Mouse (Mus musculus): ENCODE results near the gene Slc15a3.
A peak's percentile ranks its signal among the peaks of the same experiment; 100 is the strongest.

Slc15a3 gene

GRCm38 (mm10) chr19:10839010-10839892, at the start of gene Slc15a3:
Gene Slc15a3, plus strand, starts transcription at chr19:10839727.
- DNase-seq (ENCODE audit: low read depth): no peak

DNA sequence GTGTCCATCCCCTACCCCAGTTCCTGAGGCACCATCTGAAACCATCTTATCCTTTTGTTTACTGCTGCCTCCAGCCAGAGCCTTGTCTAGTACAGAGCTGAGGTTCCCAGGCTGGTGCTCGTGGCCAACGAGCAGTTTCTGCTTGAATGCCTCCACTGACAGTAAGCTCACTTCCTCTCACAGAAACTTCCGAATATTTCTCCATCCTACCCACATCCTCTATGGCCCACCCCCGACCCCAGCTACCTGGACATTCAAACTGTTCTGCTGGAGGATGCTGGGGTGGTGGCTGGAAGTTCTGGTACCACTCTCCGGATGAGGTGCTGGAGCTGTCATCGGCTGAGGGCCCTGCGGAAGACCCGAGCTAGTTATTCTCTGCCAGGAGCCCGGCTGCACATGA, 49.2 kb upstream of the Slc15a3 start:
- no peak for DNase-seq (ENCODE audit: low read depth)

DNA sequence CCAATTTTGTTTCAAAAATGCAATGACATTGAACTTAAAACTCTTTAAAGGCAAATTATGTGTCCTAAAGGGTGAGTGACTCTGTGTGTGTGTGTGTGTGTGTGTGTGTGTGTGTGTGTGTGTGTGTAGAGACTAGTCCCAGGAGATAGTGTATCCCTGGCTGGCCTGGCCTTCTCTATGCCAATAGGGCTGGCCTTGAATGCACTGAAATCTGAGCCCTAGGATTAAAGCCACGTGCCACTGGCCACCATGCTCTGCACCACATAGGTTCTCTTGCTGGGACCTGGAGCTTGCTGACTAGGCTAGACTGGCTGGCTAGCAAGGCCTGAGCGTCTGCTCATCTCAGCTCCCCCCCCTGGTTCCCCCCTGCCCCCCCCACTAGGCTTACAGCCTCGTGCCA, 46.5 kb upstream of the Slc15a3 start:
- DNase-seq (ENCODE audit: low read depth): no peak

- no peak for DNase-seq (ENCODE audit: low read depth)
Measured at GRCm38 (mm10) chr19:10794916-10795315, 44.6 kb upstream of the Slc15a3 start.

GRCm38 (mm10) chr19:10798576-10798975, 41.0 kb upstream of the Slc15a3 start:
- DNase-seq (ENCODE audit: low read depth): no peak

- DNase-seq (ENCODE audit: low read depth): no peak
Measured at GRCm38 (mm10) chr19:10799155-10799554, 40.4 kb upstream of the Slc15a3 start.

GRCm38 (mm10) chr19:10801070-10801469, 38.5 kb upstream of the Slc15a3 start:
- DNase-seq (ENCODE audit: low read depth): peak; percentile 22

DNA sequence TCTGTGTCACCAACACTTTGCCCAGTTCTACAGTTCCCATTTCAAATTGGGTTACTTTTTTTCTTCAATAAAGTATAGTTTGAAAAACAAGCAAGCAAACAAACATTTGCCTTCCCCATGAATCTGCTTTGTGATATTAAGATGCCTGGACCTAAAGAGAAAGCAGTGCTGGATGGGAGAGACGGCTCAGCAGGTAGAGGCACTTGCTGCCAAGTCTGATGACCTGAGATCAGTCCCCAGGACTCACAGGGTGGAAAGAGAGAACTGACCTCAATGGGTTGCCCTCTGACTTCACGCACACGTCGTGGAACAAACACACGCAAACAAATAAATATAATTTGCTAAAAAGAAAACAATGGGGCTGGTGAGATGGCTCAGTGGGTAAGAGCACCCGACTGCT, 37.6 kb upstream of the Slc15a3 start:
- DNase-seq (ENCODE audit: low read depth): no peak

- no peak for DNase-seq (ENCODE audit: low read depth)
Measured at GRCm38 (mm10) chr19:10803751-10804150, 35.8 kb upstream of the Slc15a3 start.

GRCm38 (mm10) chr19:10804850-10805660, 34.5 kb upstream of the Slc15a3 start:
- no peak for DNase-seq (ENCODE audit: low read depth)

- DNase-seq (ENCODE audit: low read depth): no peak
Measured at GRCm38 (mm10) chr19:10805661-10806285, 33.8 kb upstream of the Slc15a3 start.

GRCm38 (mm10) chr19:10808524-10809233, 30.8 kb upstream of the Slc15a3 start:
- DNase-seq (ENCODE audit: low read depth): no peak

DNA sequence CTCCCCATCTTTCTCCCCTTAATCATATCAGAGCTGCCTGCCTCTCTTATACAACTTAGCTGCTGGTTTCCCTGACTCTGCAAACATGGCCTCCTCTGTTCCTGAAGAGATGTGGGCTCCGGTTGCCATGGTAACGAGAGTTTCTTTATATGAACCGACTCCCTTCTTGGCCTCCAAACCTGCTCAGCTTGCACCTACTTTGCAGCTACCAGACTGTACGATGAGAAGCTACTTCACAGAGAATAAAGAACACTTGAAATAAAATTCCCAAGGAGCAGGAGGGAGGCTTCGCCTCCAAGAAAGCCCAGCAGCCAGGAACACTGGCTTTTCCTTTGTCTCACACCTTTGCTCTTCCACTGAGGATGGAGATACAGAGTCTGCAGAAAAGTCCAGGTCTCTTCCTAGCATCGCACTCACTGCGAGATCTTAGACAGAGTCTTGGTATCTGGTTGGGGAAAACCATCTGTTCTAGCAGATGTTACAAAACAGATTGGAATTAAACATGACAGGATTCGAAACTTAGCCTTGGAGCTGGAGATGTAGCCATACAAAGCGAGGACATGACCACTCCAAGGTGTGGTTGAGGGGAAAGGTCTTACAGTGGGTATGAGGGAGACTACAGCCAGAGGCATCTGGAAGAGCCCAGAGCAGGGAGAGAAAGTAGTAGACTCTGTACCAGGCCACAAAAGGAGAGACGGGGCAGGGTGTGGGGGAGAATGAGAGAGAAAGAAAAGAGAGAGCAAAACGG, 29.9 kb upstream of the Slc15a3 start:
- DNase-seq (ENCODE audit: low read depth): no peak

DNA sequence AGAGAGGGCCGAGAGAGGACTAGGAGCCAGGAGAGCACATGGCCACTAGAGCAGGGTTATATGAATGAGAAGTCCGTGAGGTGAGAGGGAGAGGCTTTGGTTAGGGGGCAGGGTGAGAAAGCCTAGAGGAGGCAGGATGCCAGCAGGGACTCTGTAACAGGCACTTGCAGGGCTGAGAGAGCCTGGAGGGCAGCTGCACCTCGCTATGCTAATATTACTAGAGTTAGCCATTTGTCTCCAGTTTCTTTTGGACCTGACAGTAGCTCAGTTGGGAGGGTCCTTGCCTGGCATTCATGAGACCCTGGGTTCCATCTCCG, 29.4 kb upstream of the Slc15a3 start:
- no peak for DNase-seq (ENCODE audit: low read depth)

- DNase-seq (ENCODE audit: low read depth): no peak
Measured at GRCm38 (mm10) chr19:10811471-10811870, 28.1 kb upstream of the Slc15a3 start.

- no peak for DNase-seq (ENCODE audit: low read depth)
Measured at GRCm38 (mm10) chr19:10813039-10813438, 26.5 kb upstream of the Slc15a3 start.

- no peak for DNase-seq (ENCODE audit: low read depth)
Measured at GRCm38 (mm10) chr19:10813905-10814304, 25.6 kb upstream of the Slc15a3 start.

DNA sequence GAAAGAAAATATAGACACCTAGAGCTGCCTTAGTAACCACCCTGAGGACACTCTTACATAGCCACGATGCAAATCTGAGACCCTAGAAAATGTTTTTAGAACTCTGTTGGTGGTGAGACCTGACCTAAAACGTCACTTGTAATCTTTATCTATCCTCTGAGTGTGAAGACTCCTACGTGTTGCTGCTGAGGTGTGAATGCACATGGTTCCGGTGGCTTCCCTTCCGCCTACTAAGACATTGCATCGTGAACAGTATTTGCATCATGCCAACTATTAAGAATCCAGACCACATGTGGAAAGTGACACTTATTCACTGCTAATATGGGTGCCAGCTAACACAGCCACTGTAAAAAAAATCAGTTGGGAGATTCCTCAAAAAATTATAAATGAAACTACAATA, 23.7 kb upstream of the Slc15a3 start:
- no peak for DNase-seq (ENCODE audit: low read depth)

DNA sequence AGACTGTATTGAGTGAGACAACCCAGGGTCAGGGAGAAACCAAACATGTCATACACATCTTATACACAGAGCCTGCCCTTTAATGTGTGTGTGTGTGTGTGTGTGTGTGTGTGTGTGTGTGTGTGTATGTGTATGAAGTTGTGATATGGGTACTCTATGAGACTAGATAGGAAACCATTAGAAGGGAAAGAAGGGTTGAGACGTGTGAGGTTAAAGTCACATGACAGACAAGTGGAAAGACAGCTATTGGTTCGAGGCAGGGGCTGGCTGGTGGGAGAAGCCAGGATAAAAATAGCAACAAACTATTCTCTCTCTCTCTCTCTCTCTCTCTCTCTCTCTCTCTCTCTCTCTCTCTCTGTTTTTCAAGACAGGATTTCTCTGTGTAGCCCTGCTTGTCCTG, 23.1 kb upstream of the Slc15a3 start:
- no peak for DNase-seq (ENCODE audit: low read depth)

DNA sequence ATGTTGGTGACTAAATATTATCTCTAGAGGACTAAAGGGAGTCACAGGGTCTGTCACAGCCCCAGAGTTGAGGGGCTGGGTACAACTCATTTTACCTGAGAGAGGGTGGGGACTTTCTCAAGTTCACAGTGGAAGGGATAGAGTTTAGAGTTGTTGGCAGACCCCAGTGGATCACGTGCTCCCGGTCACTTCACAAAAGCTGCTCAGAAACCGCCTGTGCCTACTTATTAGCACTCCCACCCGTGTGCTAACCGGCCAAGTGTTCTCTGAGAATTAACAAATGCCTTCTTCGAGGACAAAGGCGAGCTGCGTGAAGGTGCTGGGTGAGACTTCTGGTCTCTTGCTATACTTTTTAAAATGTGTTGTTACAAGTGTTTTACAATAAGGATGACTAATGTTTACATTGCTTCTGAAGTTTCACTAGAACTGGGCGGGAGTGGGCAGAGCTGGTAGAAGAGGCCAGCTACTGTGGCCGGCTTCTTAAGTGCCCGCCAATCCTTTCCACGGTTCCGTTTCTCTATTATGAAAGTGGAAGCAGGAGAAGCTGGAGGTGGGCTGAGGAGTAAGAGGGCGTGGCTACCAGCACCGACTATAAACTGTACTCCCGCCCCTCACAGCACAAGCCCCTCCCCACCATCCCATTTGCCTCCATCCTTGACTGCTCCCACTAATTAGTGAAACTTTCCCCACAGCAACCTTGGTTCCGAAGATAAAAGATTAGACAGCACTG, 21.1 kb upstream of the Slc15a3 start:
- no peak for DNase-seq (ENCODE audit: low read depth)

DNA sequence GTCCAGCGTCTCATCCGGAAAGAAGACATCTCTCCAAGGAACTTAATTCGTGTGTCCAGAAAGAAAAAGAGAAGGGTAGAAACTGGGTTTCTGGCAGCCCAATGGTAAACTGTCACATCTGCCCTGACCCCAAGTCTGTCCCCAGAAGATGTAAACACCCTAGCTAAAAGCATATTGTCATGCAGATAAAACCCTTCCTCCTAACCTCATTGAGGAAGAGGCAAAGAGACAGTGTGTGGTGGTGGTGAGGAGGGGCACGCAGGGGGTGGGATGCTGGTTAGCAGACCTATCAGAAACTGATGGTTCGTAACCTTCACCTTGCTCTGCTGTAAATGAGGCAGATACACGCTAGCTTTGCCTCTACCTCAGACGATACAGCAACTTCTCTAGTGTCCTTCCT, 18.2 kb upstream of the Slc15a3 start:
- no peak for DNase-seq (ENCODE audit: low read depth)
